Mouse (Mus musculus) intestine, embryonic 15.5 days (tissue): ENCODE data around the gene Klhdc4. TPM values are rescaled to one million over a fixed set of nuclear protein-coding genes. Genes with fewer than 3 reads are reported as not detected.

Experiments
- ATAC-seq: fragments of 200-750 bp; cut with Nextera tagmentation; 2 replicates; pipeline ENCODE4 v1.8.0; 2017; ENCODE audit warnings: moderate TSS enrichment, moderate library complexity
- H3K27ac ChIP-seq: fragments of 300-500 bp; sonication (generic); 2 replicates; pipeline ENCODE4 v1.5.1; 2015; ENCODE audit warnings: mild to moderate bottlenecking, inconsistent platforms
- H3K27me3 ChIP-seq: fragments of 300-500 bp; sonication (generic); replicated peaks from 2 replicates; pipeline ENCODE4 v1.6.1; 2015; ENCODE audit warnings: inconsistent platforms
- H3K36me3 ChIP-seq: fragments of 300-500 bp; sonication (generic); 2 replicates; pipeline ENCODE4 v1.6.1; 2015; ENCODE audit warnings: inconsistent platforms
- H3K4me1 ChIP-seq: fragments of 300-500 bp; sonication (generic); replicated peaks from 2 replicates; pipeline ENCODE4 v1.6.1; 2015; ENCODE audit warnings: inconsistent platforms
- H3K4me2 ChIP-seq: fragments of 300-500 bp; sonication (generic); replicated peaks from 2 replicates; pipeline ENCODE4 v1.6.1; 2015; ENCODE audit warnings: mild to moderate bottlenecking, inconsistent platforms
- H3K4me3 ChIP-seq: fragments of 300-500 bp; sonication (generic); replicated peaks from 2 replicates; pipeline ENCODE4 v1.5.1; 2015; ENCODE audit warnings: inconsistent platforms
- H3K9ac ChIP-seq: fragments of 300-500 bp; sonication (generic); 2 replicates; pipeline ENCODE4 v1.6.1; 2015; ENCODE audit warnings: inconsistent platforms
- H3K9me3 ChIP-seq: fragments of 300-500 bp; sonication (generic); 2 replicates; pipeline ENCODE4 v1.6.1; 2016; ENCODE audit warnings: inconsistent platforms
- WGBS: fragments of 180-500 bp; shearing (Covaris S2); methylation state at CpG from one replicate; pipeline ENCODE4 v1.1.7; 2015; 5-methylcytosine and 5-hydroxymethylcytosine counted together
- polyA plus RNA-seq: library from polyadenylated mRNA; unstranded; fragments of >200 nt; fragmentation: Nextera tagmentation; extraction: Ambion mirVana; gene quantifications from 2 replicates; pipeline ENCODE4 v1.2.1, GENCODE M21; 2015

Gene Klhdc4
- polyA plus RNA-seq, result 33.6 and 41.1 TPM in 2 replicates

GRCm38 (mm10) chr8:121829048-121829776 lies at the start of gene Klhdc4:
Gene Klhdc4, minus strand, starts transcription at chr8:121829569.
- no peaks in the 10 kb centered on the region for H3K36me3 ChIP-seq
- peak; percentile 99 for ATAC-seq
- H3K27me3 ChIP-seq, result no peaks in the 10 kb centered on the region
- H3K9me3 ChIP-seq, result no peaks in the 10 kb centered on the region
- peaks cover 18% of the 10 kb centered on the region for H3K4me1 ChIP-seq
- 0 out of 2 replicates have a peak within 1 kb of the TSS, but pooled peaks have one; percentile 9 for H3K27ac ChIP-seq
- H3K9ac ChIP-seq, result peak within 1 kb of the TSS; percentile 77
- peak within 1 kb of the TSS; percentile 85 for H3K4me3 ChIP-seq
- peak within 1 kb of the TSS; percentile 96 for H3K4me2 ChIP-seq
- WGBS, result under 1% methylated on average over 68 of the region's 68 CpGs

GRCm38 (mm10) chr8:121877828-121878480 lies 48.6 kb upstream of the Klhdc4 start:
- Histone ChIP-seq H3K4me3 (no peak overlapping the region), H3K36me3 (peaks cover 8% of the 10 kb centered on the region; the same call in 1 of the 2 replicates), H3K4me2 (no peak overlapping the region), H3K9ac (no peak overlapping the region), H3K9me3 (no peaks in the 10 kb centered on the region), H3K4me1 (peaks cover 9% of the 10 kb centered on the region), H3K27me3 (no peaks in the 10 kb centered on the region), H3K27ac (no peak overlapping the region)
- 79% methylated on average over 7 of the region's 7 CpGs for WGBS
- ATAC-seq, result no peak

- Histone ChIP-seq H3K4me2 (no peak overlapping the region), H3K4me3 (no peak overlapping the region), H3K4me1 (peaks cover 13% of the 10 kb centered on the region), H3K27me3 (no peaks in the 10 kb centered on the region), H3K27ac (no peak overlapping the region), H3K9me3 (no peaks in the 10 kb centered on the region), H3K36me3 (peaks cover under 1% of the 10 kb centered on the region; the same call in 1 of the 2 replicates), H3K9ac (no peak overlapping the region)
- 83% methylated on average over 5 of the region's 5 CpGs for WGBS
- no peak for ATAC-seq
These were observed 47.8 kb upstream of the Klhdc4 start for GRCm38 (mm10) chr8:121877212-121877611.

GRCm38 (mm10) chr8:121875517-121875916 lies 46.1 kb upstream of the Klhdc4 start:
- H3K4me1 ChIP-seq, result peaks cover 21% of the 10 kb centered on the region
- no peak overlapping the region for H3K4me3 ChIP-seq
- 65% methylated on average over 9 of the region's 9 CpGs for WGBS
- ATAC-seq, result no peak
- no peaks in the 10 kb centered on the region for H3K27me3 ChIP-seq
- H3K4me2 ChIP-seq, result no peak overlapping the region
- H3K27ac ChIP-seq, result peak overlapping the region; percentile 6; the same call in 1 of the 2 replicates
- H3K9ac ChIP-seq, result no peak overlapping the region
- no peaks in the 10 kb centered on the region for H3K36me3 ChIP-seq
- no peaks in the 10 kb centered on the region for H3K9me3 ChIP-seq

GRCm38 (mm10) chr8:121875045-121875444 lies 45.7 kb upstream of the Klhdc4 start:
- no peak for ATAC-seq
- Histone ChIP-seq H3K27ac (peak overlapping the region; percentile 32; the same call in 1 of the 2 replicates), H3K4me1 (peaks cover 21% of the 10 kb centered on the region), H3K9me3 (no peaks in the 10 kb centered on the region), H3K4me2 (no peak overlapping the region), H3K36me3 (no peaks in the 10 kb centered on the region), H3K9ac (no peak overlapping the region), H3K27me3 (no peaks in the 10 kb centered on the region), H3K4me3 (no peak overlapping the region)
- 41% methylated on average over 3 of the region's 3 CpGs for WGBS

- Histone ChIP-seq H3K4me2 (no peak overlapping the region), H3K4me1 (peaks cover 21% of the 10 kb centered on the region), H3K4me3 (no peak overlapping the region), H3K36me3 (no peaks in the 10 kb centered on the region), H3K27me3 (no peaks in the 10 kb centered on the region), H3K9me3 (no peaks in the 10 kb centered on the region), H3K27ac (no peak overlapping the region), H3K9ac (no peak overlapping the region)
- ATAC-seq, result peak; percentile 64
- WGBS, result 49% methylated on average over 9 of the region's 9 CpGs
These were observed 44.7 kb upstream of the Klhdc4 start for GRCm38 (mm10) chr8:121874031-121874430.

GRCm38 (mm10) chr8:121871833-121872440 lies 42.6 kb upstream of the Klhdc4 start:
- Histone ChIP-seq H3K9ac (0 out of 2 replicates have a peak overlapping the region, but pooled peaks have one; percentile 24), H3K27me3 (no peaks in the 10 kb centered on the region), H3K4me2 (peak overlapping the region; percentile 24; the same call in 1 of the 2 replicates), H3K9me3 (no peaks in the 10 kb centered on the region), H3K36me3 (no peaks in the 10 kb centered on the region), H3K4me1 (peaks cover 21% of the 10 kb centered on the region), H3K4me3 (no peak overlapping the region), H3K27ac (peak overlapping the region; percentile 32; the same call in 1 of the 2 replicates)
- WGBS, result 15% methylated on average over 10 of the region's 10 CpGs
- peak; percentile 77 for ATAC-seq

GRCm38 (mm10) chr8:121870190-121870589 lies 40.8 kb upstream of the Klhdc4 start:
- no peak for ATAC-seq
- no peak overlapping the region for H3K4me3 ChIP-seq
- H3K9ac ChIP-seq, result no peak overlapping the region
- H3K27ac ChIP-seq, result no peak overlapping the region
- no peaks in the 10 kb centered on the region for H3K27me3 ChIP-seq
- no peaks in the 10 kb centered on the region for H3K9me3 ChIP-seq
- H3K4me2 ChIP-seq, result no peak overlapping the region
- H3K36me3 ChIP-seq, result no peaks in the 10 kb centered on the region
- 92% methylated on average over 2 of the region's 2 CpGs for WGBS
- peaks cover 18% of the 10 kb centered on the region for H3K4me1 ChIP-seq

GRCm38 (mm10) chr8:121868896-121869295 lies 39.5 kb upstream of the Klhdc4 start:
- 85% methylated on average over 7 of the region's 7 CpGs for WGBS
- H3K4me3 ChIP-seq, result no peak overlapping the region
- H3K9me3 ChIP-seq, result no peaks in the 10 kb centered on the region
- H3K9ac ChIP-seq, result no peak overlapping the region
- H3K27ac ChIP-seq, result no peak overlapping the region
- H3K27me3 ChIP-seq, result no peaks in the 10 kb centered on the region
- ATAC-seq, result no peak
- H3K4me2 ChIP-seq, result no peak overlapping the region
- H3K4me1 ChIP-seq, result peaks cover 12% of the 10 kb centered on the region
- H3K36me3 ChIP-seq, result no peaks in the 10 kb centered on the region

GRCm38 (mm10) chr8:121868196-121868595 lies 38.8 kb upstream of the Klhdc4 start:
- no peak overlapping the region for H3K4me2 ChIP-seq
- H3K9me3 ChIP-seq, result no peaks in the 10 kb centered on the region
- no peaks in the 10 kb centered on the region for H3K36me3 ChIP-seq
- no peak overlapping the region for H3K4me3 ChIP-seq
- no peaks in the 10 kb centered on the region for H3K27me3 ChIP-seq
- WGBS, result 86% methylated on average over 5 of the region's 5 CpGs
- H3K27ac ChIP-seq, result no peak overlapping the region
- no peak overlapping the region for H3K9ac ChIP-seq
- no peak for ATAC-seq
- H3K4me1 ChIP-seq, result peaks cover 12% of the 10 kb centered on the region

- Histone ChIP-seq H3K4me1 (no peaks in the 10 kb centered on the region), H3K36me3 (no peaks in the 10 kb centered on the region), H3K4me2 (no peak overlapping the region), H3K27me3 (no peaks in the 10 kb centered on the region), H3K27ac (no peak overlapping the region), H3K9me3 (no peaks in the 10 kb centered on the region), H3K9ac (no peak overlapping the region), H3K4me3 (no peak overlapping the region)
- WGBS, result 63% methylated on average over 8 of the region's 8 CpGs
- ATAC-seq, result no peak
These were observed 36.0 kb upstream of the Klhdc4 start for GRCm38 (mm10) chr8:121865356-121865755.

- H3K27ac ChIP-seq, result no peak overlapping the region
- peak; percentile 43; the same call in 1 of the 2 replicates for ATAC-seq
- H3K36me3 ChIP-seq, result no peaks in the 10 kb centered on the region
- no peak overlapping the region for H3K9ac ChIP-seq
- no peak overlapping the region for H3K4me3 ChIP-seq
- H3K9me3 ChIP-seq, result no peaks in the 10 kb centered on the region
- no peaks in the 10 kb centered on the region for H3K27me3 ChIP-seq
- H3K4me2 ChIP-seq, result no peak overlapping the region
- H3K4me1 ChIP-seq, result no peaks in the 10 kb centered on the region
- 70% methylated on average over 9 of the region's 12 CpGs for WGBS
These were observed 32.6 kb upstream of the Klhdc4 start for GRCm38 (mm10) chr8:121861806-121862548.
